Mouse (Mus musculus) liver, postnatal 0 days (tissue): ENCODE results near the gene Olfr986.

Source experiments
- CTCF ChIP-seq: sonication (generic); IDR thresholded peaks from 2 replicates; pipeline ENCODE4 v1.5.1; 2016; ENCODE audit warnings: antibody characterized with exemption, low read depth
- EP300 ChIP-seq: IDR thresholded peaks from 2 replicates; pipeline ENCODE4 v1.6.1; 2016; ENCODE audit warnings: antibody characterized with exemption, low read depth, mild to moderate bottlenecking

GRCm38 (mm10) chr9:40136987-40137688, 43.6 kb upstream of the Olfr986 start:
- TF ChIP-seq CTCF (no peak), EP300 (no peak)
